Mouse (Mus musculus): ENCODE data around the gene Dock11. TPM values are rescaled to one million over a fixed set of nuclear protein-coding genes. Genes with fewer than 3 reads are reported as not detected.

The Dock11 gene
- polyA plus RNA-seq, 1 experiment: 2.6 TPM

- Histone ChIP-seq H3K4me3 (ENCODE audit: insufficient read depth, low read depth, low read length) (no peak overlapping the region), H3K4me1 (ENCODE audit: control insufficient read depth, insufficient read depth, insufficient read length, low read length) (no peaks in the 10 kb centered on the region), H3K27ac (replicated peaks; ENCODE audit: low read depth, low read length) (no peak overlapping the region)
Observed at GRCm38 (mm10) chrX:35997004-35997403, 108.4 kb downstream of the Dock11 start.

DNA sequence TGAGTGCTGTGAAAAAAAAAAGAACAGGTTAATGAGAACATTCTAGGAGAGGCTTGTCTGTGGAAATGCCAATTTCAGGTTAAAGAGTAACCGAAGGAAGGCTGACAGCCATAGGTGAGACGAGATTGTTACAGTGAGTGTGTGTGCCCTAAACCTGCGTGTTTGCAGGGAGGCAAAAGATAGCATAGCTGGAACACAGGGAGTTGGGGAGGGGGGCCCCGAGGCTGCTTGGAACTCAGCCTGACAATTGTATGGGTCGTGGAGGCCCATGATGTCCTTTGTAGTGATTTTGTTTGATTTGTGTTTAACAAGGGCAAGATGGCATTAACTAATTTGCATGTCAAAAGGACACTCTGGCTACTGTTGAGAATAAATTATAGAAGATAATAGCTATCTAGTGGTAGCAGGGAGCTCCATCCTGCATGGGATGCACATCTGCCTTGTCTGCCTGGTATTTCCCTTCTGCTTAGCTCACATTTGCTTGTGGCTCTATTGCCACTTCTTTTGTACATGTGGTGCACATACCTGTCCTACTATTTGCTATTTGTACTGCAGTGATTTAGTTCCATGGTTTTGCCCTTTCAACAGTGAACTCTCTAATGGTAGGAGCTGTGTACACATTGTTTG is 109.3 kb downstream of the Dock11 start:
- Histone ChIP-seq H3K4me1 (ENCODE audit: control insufficient read depth, insufficient read depth, insufficient read length, low read length) (no peaks in the 10 kb centered on the region), H3K4me3 (ENCODE audit: insufficient read depth, low read depth, low read length) (no peak overlapping the region)

DNA sequence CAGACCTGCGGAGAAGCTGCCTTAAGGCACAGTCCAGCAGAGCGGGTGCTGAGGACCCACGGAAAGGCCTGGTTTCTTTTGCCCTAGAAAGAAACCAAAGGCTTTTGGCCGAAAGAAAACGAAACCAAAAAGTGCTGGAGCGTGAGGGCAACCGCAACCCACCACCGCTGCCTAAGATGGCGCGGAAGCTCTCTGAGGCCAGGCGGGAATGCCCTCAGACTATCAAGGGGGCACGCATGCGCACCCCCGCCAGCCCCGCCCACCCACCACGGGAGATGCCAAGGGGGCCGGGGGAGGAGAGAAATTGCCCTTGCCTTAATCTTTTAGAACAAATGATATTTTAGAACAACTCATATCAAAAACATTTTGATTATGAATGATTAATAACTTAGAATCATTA is 137.0 kb downstream of the Dock11 start:
- no peak overlapping the region for H3K4me3 ChIP-seq (ENCODE audit: insufficient read depth, low read depth, low read length)
- H3K27ac ChIP-seq (replicated peaks; ENCODE audit: low read depth, low read length): no peak overlapping the region
- no peaks in the 10 kb centered on the region for H3K4me1 ChIP-seq (ENCODE audit: control insufficient read depth, insufficient read depth, insufficient read length, low read length)

More for the DNA sequence above, 109.3 kb downstream of the Dock11 start:
- no peak overlapping the region for H3K27ac ChIP-seq (replicated peaks; ENCODE audit: low read depth, low read length)

DNA sequence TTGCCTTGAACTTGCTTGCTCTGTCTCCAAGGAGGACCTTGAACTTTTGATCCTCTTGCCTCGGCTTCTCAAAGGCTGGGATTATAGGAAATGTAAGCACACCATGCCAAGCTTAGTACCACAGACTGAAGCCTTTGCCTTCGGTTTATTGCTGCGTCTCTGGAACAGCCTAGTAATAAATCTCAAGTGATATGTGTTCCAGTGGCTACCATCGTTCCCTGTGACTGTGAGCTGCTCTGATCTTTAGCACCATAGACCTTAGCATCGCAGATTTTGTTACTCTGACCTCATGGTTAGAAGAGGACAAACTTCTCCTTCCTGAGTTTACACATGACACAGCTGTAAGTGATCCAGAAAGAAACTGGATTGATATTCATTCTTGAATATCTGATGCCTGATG is 142.5 kb downstream of the Dock11 start:
- no peak overlapping the region for H3K4me3 ChIP-seq (ENCODE audit: insufficient read depth, low read depth, low read length)
- H3K4me1 ChIP-seq (ENCODE audit: control insufficient read depth, insufficient read depth, insufficient read length, low read length): no peaks in the 10 kb centered on the region
- H3K27ac ChIP-seq (replicated peaks; ENCODE audit: low read depth, low read length): no peak overlapping the region

GRCm38 (mm10) chrX:36034045-36034444 is 145.4 kb downstream of the Dock11 start:
- Histone ChIP-seq H3K4me1 (ENCODE audit: control insufficient read depth, insufficient read depth, insufficient read length, low read length) (no peaks in the 10 kb centered on the region), H3K27ac (replicated peaks; ENCODE audit: low read depth, low read length) (no peak overlapping the region), H3K4me3 (ENCODE audit: insufficient read depth, low read depth, low read length) (no peak overlapping the region)

GRCm38 (mm10) chrX:36045731-36046130 is 157.1 kb downstream of the Dock11 start:
- Histone ChIP-seq H3K4me3 (ENCODE audit: insufficient read depth, low read depth, low read length) (no peak overlapping the region), H3K27ac (replicated peaks; ENCODE audit: low read depth, low read length) (no peak overlapping the region)

GRCm38 (mm10) chrX:36047451-36047850 is 158.8 kb downstream of the Dock11 start:
- no peaks in the 10 kb centered on the region for H3K4me1 ChIP-seq (ENCODE audit: control insufficient read depth, insufficient read depth, insufficient read length, low read length)
- no peak overlapping the region for H3K27ac ChIP-seq (replicated peaks; ENCODE audit: low read depth, low read length)

More at GRCm38 (mm10) chrX:36045731-36046130, 157.1 kb downstream of the Dock11 start:
- no peaks in the 10 kb centered on the region for H3K4me1 ChIP-seq (ENCODE audit: control insufficient read depth, insufficient read depth, insufficient read length, low read length)

GRCm38 (mm10) chrX:36050312-36050711 is 161.7 kb downstream of the Dock11 start:
- H3K4me3 ChIP-seq (ENCODE audit: insufficient read depth, low read depth, low read length): no peak overlapping the region
- H3K27ac ChIP-seq (replicated peaks; ENCODE audit: low read depth, low read length): no peak overlapping the region
- H3K4me1 ChIP-seq (ENCODE audit: control insufficient read depth, insufficient read depth, insufficient read length, low read length): no peaks in the 10 kb centered on the region

More at GRCm38 (mm10) chrX:36047451-36047850, 158.8 kb downstream of the Dock11 start:
- no peak overlapping the region for H3K4me3 ChIP-seq (ENCODE audit: insufficient read depth, low read depth, low read length)

DNA sequence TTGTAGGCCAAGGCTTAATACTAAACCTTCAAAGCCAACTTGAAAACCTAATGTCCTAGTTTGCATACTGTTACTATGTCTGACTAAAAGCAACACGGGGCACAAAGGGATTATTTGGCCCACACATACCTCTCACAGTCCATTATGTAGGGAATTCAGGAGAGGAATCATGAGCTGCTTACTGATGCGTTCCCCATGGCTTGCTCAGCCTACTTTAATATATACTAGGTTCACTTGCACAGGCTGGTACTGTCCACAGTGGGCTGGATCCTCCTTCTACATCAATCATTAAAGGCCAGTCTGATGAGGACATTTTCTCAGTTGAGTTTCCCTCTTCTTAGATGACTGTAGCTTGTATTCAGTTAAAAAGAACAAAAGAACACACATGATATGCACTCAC is 185.4 kb downstream of the Dock11 start:
- H3K4me1 ChIP-seq (ENCODE audit: control insufficient read depth, insufficient read depth, insufficient read length, low read length): no peaks in the 10 kb centered on the region
- H3K4me3 ChIP-seq (ENCODE audit: insufficient read depth, low read depth, low read length): no peak overlapping the region
- no peak overlapping the region for H3K27ac ChIP-seq (replicated peaks; ENCODE audit: low read depth, low read length)

DNA sequence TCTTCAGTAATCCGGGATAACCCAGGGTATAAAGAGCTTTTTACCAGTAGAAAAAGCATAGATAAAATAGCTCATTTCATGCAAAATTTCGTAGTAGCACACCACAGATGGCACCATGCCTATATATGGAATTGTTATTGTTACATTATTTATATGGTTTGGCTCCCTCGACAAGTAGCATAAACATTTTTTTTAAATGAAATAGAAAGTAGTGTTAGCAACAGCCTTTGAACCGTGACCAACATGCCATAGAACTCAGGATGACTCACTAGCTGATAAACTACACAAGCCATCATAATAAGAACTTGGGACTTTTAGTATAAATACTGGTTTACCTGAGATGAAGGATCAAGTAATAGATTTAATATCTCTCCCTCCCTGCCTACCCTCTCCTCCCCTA is 188.5 kb downstream of the Dock11 start:
- Histone ChIP-seq H3K4me1 (ENCODE audit: control insufficient read depth, insufficient read depth, insufficient read length, low read length) (no peaks in the 10 kb centered on the region), H3K27ac (replicated peaks; ENCODE audit: low read depth, low read length) (no peak overlapping the region), H3K4me3 (ENCODE audit: insufficient read depth, low read depth, low read length) (no peak overlapping the region)

DNA sequence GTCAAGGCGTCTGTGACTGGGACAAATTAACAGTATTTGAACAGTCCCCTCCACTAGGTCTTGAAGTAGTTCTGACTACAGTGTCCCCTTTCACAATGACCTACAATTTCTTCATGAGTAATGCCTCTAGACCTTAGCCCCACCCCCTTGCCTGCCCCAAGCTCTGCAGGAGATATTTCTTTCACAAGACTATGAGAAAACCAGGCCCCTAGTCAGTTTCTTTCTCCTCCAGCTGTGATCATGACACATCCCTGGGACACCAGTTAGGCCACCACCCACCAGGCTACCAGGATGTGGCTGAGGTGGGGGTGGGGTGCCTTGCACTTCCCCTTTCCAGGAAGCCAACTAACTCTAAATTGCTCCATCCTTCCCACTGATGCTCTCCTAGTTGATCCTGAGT is 194.3 kb downstream of the Dock11 start:
- Histone ChIP-seq H3K4me1 (ENCODE audit: control insufficient read depth, insufficient read depth, insufficient read length, low read length) (no peaks in the 10 kb centered on the region), H3K4me3 (ENCODE audit: insufficient read depth, low read depth, low read length) (no peak overlapping the region), H3K27ac (replicated peaks; ENCODE audit: low read depth, low read length) (no peak overlapping the region)

- Histone ChIP-seq H3K4me1 (ENCODE audit: control insufficient read depth, insufficient read depth, insufficient read length, low read length) (no peaks in the 10 kb centered on the region), H3K27ac (replicated peaks; ENCODE audit: low read depth, low read length) (no peak overlapping the region), H3K4me3 (ENCODE audit: insufficient read depth, low read depth, low read length) (no peak overlapping the region)
Observed at GRCm38 (mm10) chrX:36088464-36089256, 200.0 kb downstream of the Dock11 start.

DNA sequence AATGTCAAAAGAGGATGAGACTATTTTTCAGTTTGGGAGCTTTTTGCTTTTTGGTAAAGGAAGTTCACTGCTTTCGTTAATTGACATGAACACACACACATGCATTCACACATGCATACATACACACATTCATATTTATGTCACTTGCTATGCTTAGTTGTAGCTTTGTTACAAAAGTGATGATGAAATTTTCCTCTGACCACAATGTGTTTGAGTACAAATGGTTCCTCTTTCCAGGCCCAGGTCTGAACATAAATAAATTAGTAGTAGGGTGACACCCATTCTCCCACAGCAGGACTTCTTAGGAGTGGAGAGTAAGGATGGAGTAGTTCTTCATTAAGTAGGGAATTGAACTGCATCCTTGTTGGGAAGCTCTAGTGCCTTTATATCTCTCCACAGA is 212.3 kb downstream of the Dock11 start:
- H3K4me1 ChIP-seq (ENCODE audit: control insufficient read depth, insufficient read depth, insufficient read length, low read length): no peaks in the 10 kb centered on the region
- no peak overlapping the region for H3K4me3 ChIP-seq (ENCODE audit: insufficient read depth, low read depth, low read length)
- peak overlapping the region; percentile 43 for H3K27ac ChIP-seq (replicated peaks; ENCODE audit: low read depth, low read length)

DNA sequence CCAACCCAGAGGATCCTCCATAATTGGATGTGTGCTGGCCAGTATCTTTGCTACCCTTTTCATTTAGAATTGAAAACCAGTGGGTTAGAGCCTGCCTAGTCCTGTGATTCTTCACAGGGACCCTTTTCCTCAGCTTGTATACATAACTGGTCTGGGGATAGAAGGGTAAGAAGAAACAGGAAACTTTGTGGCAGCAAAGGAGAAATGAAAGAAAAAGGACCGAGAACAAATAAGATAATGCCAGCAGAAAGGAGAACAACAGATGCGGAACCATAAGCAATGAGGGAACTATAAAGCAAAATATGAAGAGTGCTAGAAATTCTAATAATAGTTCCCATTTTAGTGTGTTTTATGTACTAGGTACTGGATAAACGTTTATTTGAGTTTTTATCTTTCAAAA is 212.7 kb downstream of the Dock11 start:
- Histone ChIP-seq H3K27ac (replicated peaks; ENCODE audit: low read depth, low read length) (peak overlapping the region; percentile 43), H3K4me1 (ENCODE audit: control insufficient read depth, insufficient read depth, insufficient read length, low read length) (no peaks in the 10 kb centered on the region), H3K4me3 (ENCODE audit: insufficient read depth, low read depth, low read length) (no peak overlapping the region)

DNA sequence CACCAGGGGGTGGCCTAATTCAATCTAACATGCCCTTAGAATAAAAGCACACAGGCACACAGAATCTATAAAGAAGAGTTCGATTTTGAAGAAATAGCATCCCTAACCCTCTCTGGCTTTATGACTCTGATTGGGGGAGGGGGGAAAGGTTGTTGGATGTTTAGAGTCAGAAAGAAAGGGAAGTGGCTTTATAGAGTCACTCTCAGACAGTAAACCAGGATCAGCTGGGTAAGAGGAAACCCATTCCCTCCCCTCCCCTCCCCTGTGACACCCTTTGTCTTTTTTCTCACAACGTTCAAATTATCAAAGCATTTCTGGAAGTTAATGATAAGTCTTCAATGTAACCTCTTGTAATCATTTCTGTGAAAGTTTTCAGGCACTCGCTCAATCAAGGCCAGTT is 220.0 kb downstream of the Dock11 start:
- Histone ChIP-seq H3K4me1 (ENCODE audit: control insufficient read depth, insufficient read depth, insufficient read length, low read length) (no peaks in the 10 kb centered on the region), H3K27ac (replicated peaks; ENCODE audit: low read depth, low read length) (no peak overlapping the region), H3K4me3 (ENCODE audit: insufficient read depth, low read depth, low read length) (no peak overlapping the region)
